Mouse (Mus musculus): ENCODE measurements at regions not wholly inside any gene's neighbourhood (a gene's known extent, or its start where the extent isn't known, plus 50 kb on each side); places are given as distances from the start of the nearest gene placed in this dataset.

- no peak overlapping the region for H3K27ac ChIP-seq (ENCODE audit: insufficient read depth, low read depth)
- dilution Hi-C loops (cut with MboI; ENCODE audit: extremely low pct_ligation_motif_present, extremely low pct_unique_long_range_greater_than_20kb, low sequenced_read_pairs) (no loop called here), in situ Hi-C loops (cut with MboI; ENCODE audit: low pct_ligation_motif_present, low pct_unique_long_range_greater_than_20kb, low sequenced_read_pairs) (no loop called here)
- no peak for DNase-seq (ENCODE audit: extremely low read depth)
- H3K79me2 ChIP-seq (replicated peaks; ENCODE audit: control insufficient read depth, extremely low read depth, insufficient read depth, poor library complexity, severe bottlenecking), result no peaks in the 10 kb centered on the region
- no peaks in the 10 kb centered on the region for H3K36me3 ChIP-seq (replicated peaks in 1 of 2; ENCODE audit: control insufficient read depth in 1 of 2, insufficient read depth in 1 of 2, low read length in 1 of 2)
- no peak overlapping the region for H3K9ac ChIP-seq (ENCODE audit: insufficient read depth, low read depth)
- H3K4me2 ChIP-seq (ENCODE audit: insufficient read depth, low read depth, poor library complexity, severe bottlenecking), result no peak overlapping the region
- no peaks in the 10 kb centered on the region for H3K27me3 ChIP-seq (replicated peaks)
- no peak for TF ChIP-seq JUN (IDR thresholded peaks at IDR 0.05; ENCODE audit: insufficient read depth, low read depth, low read length)
- no peak for TF ChIP-seq USF1 (IDR thresholded peaks at IDR 0.05; ENCODE audit: low read depth, low read length)
- TF ChIP-seq POLR2A (IDR thresholded peaks at IDR 0.05; ENCODE audit: low read depth, low read length), result no peak
- TF ChIP-seq ETS1 (conservative IDR thresholded peaks at IDR 0.05; ENCODE audit: low read depth, low read length), result no peak
- no peak for TF ChIP-seq ZKSCAN1 (IDR thresholded peaks at IDR 0.05; ENCODE audit: borderline replicate concordance, low read depth, low read length)
- TF ChIP-seq NRF1 (IDR thresholded peaks at IDR 0.05; ENCODE audit: low read depth, low read length), result no peak
- no peak for TF ChIP-seq SMC3 (IDR thresholded peaks at IDR 0.05; ENCODE audit: low read depth, low read length)
- TF ChIP-seq CHD1 (IDR thresholded peaks at IDR 0.05; ENCODE audit: low read depth, low read length), result no peak
- TF ChIP-seq RCOR1 (conservative IDR thresholded peaks at IDR 0.05; ENCODE audit: low read depth, low read length), result no peak
- no peak for TF ChIP-seq HCFC1 (IDR thresholded peaks at IDR 0.05; ENCODE audit: low read depth, low read length)
- TF ChIP-seq ZNF384 (IDR thresholded peaks at IDR 0.05; ENCODE audit: low read depth, low read length), result no peak
- TF ChIP-seq UBTF (IDR thresholded peaks at IDR 0.05; ENCODE audit: low read depth, low read length), result no peak
- no peak for TF ChIP-seq JUND (conservative IDR thresholded peaks at IDR 0.05; ENCODE audit: low read depth, low read length)
- no peak for TF ChIP-seq E2F4 (IDR thresholded peaks at IDR 0.05; ENCODE audit: insufficient replicate concordance, low read depth, low read length)
- TF ChIP-seq MAX (IDR thresholded peaks at IDR 0.05; ENCODE audit: low read length), result no peak
- TF ChIP-seq MAZ (IDR thresholded peaks at IDR 0.05; ENCODE audit: low read depth, low read length), result no peak
- peaks cover 0 to 3% of the 10 kb centered on the region in 2 experiments; a peak in 1 of 4 replicates for H3K4me1 ChIP-seq (ENCODE audit: control insufficient read depth in 1 of 2, insufficient read depth in 2 of 2)
- H3K9me3 ChIP-seq (replicated peaks; ENCODE audit: low read length), result no peaks in the 10 kb centered on the region
- no peak overlapping the region for H3K4me3 ChIP-seq (replicated peaks in 1 of 3; ENCODE audit: low read depth in 2 of 3, low read length in 2 of 3, poor library complexity in 1 of 3)
Observed at GRCm38 (mm10) chr15:60119926-60120325, 103.5 kb upstream of the 4933412E24Rik start.

DNA sequence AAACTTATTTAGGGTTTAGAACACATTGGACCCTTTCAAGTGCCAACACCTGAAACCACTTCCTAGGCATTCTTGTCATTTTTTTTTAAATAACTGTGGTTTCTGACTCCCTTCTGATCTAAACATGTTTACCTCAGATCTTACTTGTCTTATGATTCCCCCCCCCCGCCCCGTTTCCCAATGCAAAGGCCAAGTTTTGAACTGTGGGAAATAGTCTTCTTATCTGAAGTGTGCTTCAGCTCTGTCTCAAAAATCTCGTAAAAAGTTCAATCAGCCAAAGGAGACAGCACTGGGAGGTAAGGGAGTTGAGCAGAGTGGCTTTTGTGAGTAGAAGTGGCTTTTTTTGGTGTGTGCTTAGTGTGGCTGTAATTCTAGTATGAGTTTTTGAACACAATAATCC lies 95.5 kb upstream of the 4933412E24Rik start:
- DNase-seq (ENCODE audit: extremely low read depth), result no peak
- TF ChIP-seq ZMIZ1 (IDR thresholded peaks at IDR 0.05; ENCODE audit: low read depth, low read length) (no peak), TCF12 (IDR thresholded peaks at IDR 0.05; ENCODE audit: low read depth, low read length) (no peak), NELFE (IDR thresholded peaks at IDR 0.05; ENCODE audit: low read depth, low read length) (no peak), CHD2 (IDR thresholded peaks at IDR 0.05; ENCODE audit: low read length) (no peak), MEF2A (IDR thresholded peaks at IDR 0.05; ENCODE audit: borderline replicate concordance, low read depth, low read length) (no peak), USF1 (IDR thresholded peaks at IDR 0.05; ENCODE audit: low read depth, low read length) (no peak), GABPA (IDR thresholded peaks at IDR 0.05; ENCODE audit: insufficient replicate concordance, low read depth, low read length) (no peak), UBTF (IDR thresholded peaks at IDR 0.05; ENCODE audit: low read depth, low read length) (no peak), EP300 (IDR thresholded peaks at IDR 0.05; ENCODE audit: low read length) (no peak), POLR2A (IDR thresholded peaks at IDR 0.05; ENCODE audit: low read depth, low read length) (no peak)
- Histone ChIP-seq H3K4me3 (replicated peaks in 1 of 3; ENCODE audit: low read depth in 2 of 3, low read length in 2 of 3, poor library complexity in 1 of 3) (no peak overlapping the region), H3K9ac (ENCODE audit: insufficient read depth, low read depth) (no peak overlapping the region), H3K36me3 (replicated peaks in 1 of 2; ENCODE audit: control insufficient read depth in 1 of 2, insufficient read depth in 1 of 2, low read length in 1 of 2) (no peaks in the 10 kb centered on the region), H3K4me2 (ENCODE audit: insufficient read depth, low read depth, poor library complexity, severe bottlenecking) (no peak overlapping the region), H3K4me1 (ENCODE audit: control insufficient read depth in 1 of 2, insufficient read depth in 2 of 2) (peaks cover 0 to 8% of the 10 kb centered on the region in 2 experiments; a peak in 1 of 4 replicates), H3K27ac (ENCODE audit: insufficient read depth, low read depth) (no peak overlapping the region), H3K9me3 (replicated peaks; ENCODE audit: low read length) (no peaks in the 10 kb centered on the region), H3K27me3 (replicated peaks) (no peaks in the 10 kb centered on the region), H3K79me2 (replicated peaks; ENCODE audit: control insufficient read depth, extremely low read depth, insufficient read depth, poor library complexity, severe bottlenecking) (no peaks in the 10 kb centered on the region)
- dilution Hi-C loops (cut with MboI; ENCODE audit: extremely low pct_ligation_motif_present, extremely low pct_unique_long_range_greater_than_20kb, low sequenced_read_pairs) (no loop called here), in situ Hi-C loops (cut with MboI; ENCODE audit: low pct_ligation_motif_present, low pct_unique_long_range_greater_than_20kb, low sequenced_read_pairs) (no loop called here)
